Mouse (Mus musculus) heart, postnatal 4 days (tissue): ENCODE results near the gene Cfap298. TPM values are rescaled to one million over a fixed set of nuclear protein-coding genes. Genes with fewer than 3 reads are reported as not detected.
A peak's percentile ranks its signal among the peaks of the same experiment; 100 is the strongest.

Experiments used
- DNase-seq: peaks from one replicate; pipeline ENCODE4 v3.0.0; 2021
- microRNA-seq, 2 experiments: library from miRNA; unstranded; fragments of <30 nt; microRNA quantifications; one replicate each; pipeline ENCODE4 v1.2.0; 2021 to 2022
- total RNA-seq, 2 experiments: library from RNA; stranded (reverse); gene quantifications; 2 replicates each; pipeline ENCODE4 v1.2.3; 2021

Cfap298 gene
- total RNA-seq, 2 experiments from 2014 or later: 26.2 to 32.8 TPM

- peak; percentile 25 for DNase-seq
These were observed 23.9 kb downstream of the Cfap298 start for GRCm38 (mm10) chr16:90910855-90911533.

DNA sequence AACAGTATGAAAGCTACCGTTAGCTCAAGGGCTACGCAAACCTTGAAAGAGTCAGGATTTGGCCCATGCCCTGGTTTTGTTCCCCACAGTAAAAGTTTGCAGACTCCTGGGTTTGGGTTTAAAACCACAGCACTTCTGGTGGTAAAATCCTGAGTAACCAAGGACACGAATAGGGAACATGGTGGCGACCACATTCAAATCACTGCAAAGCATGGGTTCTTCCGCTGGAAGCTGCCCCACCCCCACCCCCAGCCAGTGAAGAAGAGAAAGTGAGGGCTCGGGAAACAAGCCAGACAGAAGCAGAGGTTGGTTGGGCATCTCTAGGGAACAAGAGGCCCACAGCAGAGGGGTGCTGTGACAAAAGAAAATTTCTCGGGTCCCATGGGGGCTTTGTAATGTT is 27.7 kb downstream of the Cfap298 start:
- no peak for DNase-seq

DNA sequence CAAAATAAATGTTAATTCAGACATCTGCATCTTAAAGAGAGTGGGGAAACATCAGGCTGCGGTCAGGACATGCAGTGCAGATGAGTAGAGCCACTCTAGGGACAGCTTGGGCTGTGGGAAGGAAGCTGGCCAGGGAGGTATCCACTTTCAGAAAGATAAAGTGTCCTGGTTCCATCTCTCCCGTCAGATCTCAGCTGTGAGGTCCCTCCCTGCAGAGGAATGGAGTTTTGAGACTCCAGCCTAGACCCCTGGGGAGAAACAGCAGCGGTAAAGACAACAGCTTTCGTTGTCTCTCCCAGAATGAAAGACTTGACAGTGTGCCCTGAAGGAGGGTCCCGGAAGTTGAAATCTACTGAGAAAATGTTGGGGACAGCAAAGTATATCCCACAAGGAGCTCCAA is 31.6 kb downstream of the Cfap298 start:
- DNase-seq: no peak

DNA sequence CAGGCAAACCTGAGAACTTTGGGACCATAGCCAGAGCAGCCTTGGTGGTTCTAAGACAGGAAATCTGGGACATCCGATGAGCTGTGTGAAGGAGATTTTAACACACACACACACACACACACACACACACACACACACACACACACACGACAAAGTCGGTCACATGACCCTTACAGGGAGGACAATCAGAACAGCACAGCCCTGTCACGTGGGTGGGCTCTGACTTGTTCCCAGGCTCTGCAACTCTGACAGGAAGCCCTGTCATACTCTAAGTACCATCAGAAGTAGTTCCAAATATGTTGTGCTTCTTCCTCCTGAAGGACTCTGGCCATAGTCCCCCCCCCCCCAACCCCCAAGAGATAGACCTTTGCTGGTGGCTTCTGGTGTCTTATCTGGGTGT is 33.5 kb downstream of the Cfap298 start:
- peak; percentile 28 for DNase-seq

- DNase-seq: peak; percentile 57
These were observed 35.4 kb downstream of the Cfap298 start for GRCm38 (mm10) chr16:90899498-90899897.

GRCm38 (mm10) chr16:90897651-90898050 is 37.3 kb downstream of the Cfap298 start:
- peak; percentile 81 for DNase-seq

- DNase-seq: no peak
These were observed 41.1 kb downstream of the Cfap298 start for GRCm38 (mm10) chr16:90893792-90894191.

DNA sequence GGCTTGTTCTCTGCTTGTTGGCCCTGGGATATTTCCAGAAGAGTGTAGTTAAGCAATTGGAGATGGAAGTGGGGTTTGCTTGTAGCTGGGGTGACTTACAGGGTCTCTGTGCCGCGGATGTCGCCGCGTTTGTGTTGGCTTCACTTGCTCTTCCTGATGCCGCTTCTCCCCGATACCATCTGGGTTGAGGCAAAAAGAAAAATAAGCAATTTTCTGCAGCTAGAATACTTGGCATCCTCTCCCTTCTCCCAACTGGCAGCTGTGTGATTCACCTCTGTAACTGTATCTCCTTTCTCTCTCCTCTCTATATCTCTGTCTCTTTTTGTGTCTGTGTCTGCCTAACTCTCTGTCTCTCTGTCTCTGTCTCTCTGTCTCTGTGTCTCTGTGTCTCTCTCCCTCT is 41.9 kb downstream of the Cfap298 start:
- no peak for DNase-seq

DNA sequence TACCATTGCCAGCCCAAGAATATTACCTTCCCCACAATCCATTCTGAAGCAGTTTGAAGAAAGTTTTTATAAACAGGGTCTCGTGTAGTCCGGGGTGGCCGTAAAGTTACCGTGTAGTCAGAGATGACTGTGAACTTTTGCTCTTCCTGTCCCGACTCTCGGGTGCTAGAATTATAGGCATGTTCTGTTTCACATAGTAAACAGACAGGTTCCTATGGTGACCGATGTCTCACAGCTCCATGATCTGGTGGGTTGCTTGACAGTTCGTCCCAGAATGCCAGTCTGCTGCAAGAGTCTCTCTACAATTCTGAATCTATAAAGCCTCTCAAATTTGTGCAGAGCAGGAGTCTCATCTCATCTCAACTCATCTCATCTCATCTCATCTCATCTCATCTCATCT is 42.8 kb downstream of the Cfap298 start:
- DNase-seq: peak; percentile 20

- DNase-seq: peak; percentile 41
These were observed 43.3 kb downstream of the Cfap298 start for GRCm38 (mm10) chr16:90891601-90892000.

DNA sequence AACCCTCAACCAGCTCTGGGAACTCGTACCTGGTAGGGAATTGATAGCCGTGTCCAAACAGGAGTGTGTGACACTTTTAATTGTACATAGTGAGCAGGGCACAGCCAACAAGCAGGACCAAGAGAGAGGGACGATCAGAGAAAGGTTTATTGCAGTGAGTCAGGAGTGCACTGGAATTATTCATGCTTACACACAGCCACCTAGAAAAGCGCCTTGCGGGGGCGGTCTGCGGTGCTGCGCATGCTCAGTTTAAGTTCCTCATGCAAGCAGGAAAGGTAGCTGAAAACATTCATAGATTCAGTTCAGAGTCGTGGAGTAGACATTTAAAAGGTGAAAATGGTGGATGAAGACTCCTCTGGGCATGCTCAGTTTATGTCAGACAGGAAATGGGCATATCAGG is 44.2 kb downstream of the Cfap298 start:
- no peak for DNase-seq

DNA sequence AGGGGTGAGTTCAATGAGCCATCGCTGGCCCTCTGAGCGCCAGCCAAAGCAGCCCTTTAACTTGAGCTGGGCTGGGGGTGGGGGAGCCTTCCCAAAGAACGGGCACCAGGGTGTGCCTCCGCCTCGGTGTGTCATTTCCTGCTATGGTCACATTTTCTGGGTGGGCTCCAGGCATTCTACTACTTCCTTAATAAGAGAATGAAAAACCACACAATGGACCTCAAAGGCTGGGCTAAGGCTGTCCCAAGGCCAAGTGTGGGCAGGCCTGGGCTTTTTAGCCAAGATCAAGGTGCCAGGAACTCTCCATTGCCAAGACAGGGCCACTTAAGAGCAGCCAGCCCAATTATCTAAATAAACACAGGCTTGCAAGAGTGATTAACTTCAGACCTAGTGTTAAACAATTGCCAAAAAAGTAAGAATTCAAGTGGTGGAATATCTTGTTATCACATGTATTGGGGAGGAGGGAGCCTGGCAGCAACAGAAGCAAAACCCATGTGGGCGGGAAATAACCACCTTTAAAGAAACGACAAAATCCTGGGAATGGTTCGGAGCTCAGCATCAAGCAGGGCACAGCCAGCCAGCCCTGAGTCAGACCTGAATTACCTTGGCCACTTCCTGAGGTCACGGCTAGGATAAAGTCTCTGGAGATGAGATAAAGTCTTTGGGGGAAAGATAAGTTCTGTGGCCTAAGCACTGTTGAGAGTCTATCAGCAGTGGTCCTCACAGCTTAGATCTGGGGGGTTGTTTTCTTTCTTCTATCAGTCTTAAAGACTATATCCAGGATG is 48.9 kb downstream of the Cfap298 start:
- peak; percentile 53 for DNase-seq

DNA sequence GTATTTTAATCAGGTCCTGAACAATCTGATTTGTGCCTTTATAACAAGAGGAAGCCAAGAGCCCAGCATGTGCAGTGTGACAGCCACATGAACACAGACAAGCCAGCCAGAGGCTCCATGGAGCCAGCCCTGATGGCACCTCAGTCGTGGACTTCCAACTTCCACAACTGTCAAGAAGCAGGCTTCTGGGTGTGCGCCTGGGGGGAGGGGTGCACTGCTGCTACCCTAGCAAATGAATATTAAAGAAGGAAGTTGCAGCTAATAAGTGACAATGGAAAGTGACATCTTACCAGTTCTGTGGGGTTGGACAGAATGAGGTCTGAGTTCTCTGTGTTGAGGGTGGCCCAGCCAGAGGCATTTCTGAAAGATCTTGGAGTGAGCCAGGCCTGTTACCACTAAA is 49.6 kb downstream of the Cfap298 start:
- DNase-seq: no peak

DNA sequence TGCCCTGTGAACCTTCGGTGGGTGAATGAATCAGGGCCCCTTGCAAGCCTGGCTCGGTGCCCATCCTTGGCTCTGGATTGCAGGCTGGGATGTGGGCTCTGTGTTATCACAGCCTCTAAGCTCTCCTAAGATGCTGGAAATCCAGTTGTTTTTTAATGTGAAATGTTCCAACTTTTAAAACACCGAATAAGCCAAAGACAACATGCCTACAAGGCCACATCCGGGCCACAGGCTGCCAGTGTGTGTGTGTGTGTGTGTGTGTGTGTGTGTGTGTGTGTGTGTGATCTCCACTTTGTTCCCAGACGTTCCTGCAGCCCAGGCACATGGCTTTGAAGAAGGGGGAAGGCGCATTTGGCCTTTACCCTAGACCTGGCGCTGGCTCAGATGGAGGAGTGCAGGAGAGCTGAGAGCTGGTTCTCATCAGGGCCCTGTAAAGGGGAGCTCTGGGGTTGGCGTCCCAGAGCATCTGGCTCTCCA is 52.4 kb downstream of the Cfap298 start:
- peak; percentile 62 for DNase-seq

DNA sequence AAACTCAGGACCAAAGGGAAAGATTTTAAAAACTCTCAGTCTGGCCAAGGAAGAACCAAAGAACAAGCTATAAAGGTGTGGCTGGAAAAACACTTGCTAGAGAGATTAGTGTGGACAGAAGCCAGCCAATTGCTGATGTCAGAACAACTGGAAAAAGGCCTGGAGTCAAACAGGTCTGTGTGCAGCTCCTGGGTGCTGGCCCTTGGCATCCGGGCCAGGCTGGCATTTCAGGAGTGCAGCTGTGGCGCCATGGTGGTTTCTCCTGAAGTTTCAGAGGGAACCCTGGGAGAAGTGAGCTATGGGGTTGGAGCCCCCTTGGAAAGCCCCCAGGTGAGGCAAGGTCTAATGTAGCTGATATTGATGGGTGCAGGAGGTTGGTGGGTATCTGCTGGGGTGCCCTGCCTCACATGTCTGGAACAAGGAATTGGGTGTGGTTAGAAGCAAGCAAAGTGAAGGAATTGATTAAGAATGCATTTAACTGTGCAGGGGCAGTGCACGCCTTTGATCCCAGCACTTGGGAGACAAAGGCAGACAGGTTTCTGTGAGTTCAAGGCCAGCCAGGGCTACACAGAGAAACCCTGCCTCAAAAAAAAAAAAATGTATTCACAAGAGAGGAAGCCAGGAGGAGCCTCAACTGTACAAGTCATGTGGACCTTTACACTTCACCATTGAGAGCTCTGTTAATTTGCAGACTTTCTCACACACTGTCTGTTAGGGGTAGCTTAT is 56.6 kb downstream of the Cfap298 start:
- no peak for DNase-seq

Small RNAs within 50 kb of the gene (microRNA-seq; reads per million reads assigned to microRNA genes)
- gene Gm22933: 0 reads per million in 2 experiments

Other genes starting within 250 kb of the Cfap298 start
- gene Mis18a, start 207.7 kb downstream of the Cfap298 start, total RNA-seq: 10 to 100 TPM in 1 of 2 experiments, 1 to 10 TPM in 1; 9.5 to 11.6 TPM
- gene Mrap, start 196.9 kb downstream of the Cfap298 start, total RNA-seq: 10 to 100 TPM; 24.0 to 25.1 TPM
- 10 to 100 TPM; 13.3 to 14.5 TPM for gene Urb1, start 124.7 kb downstream of the Cfap298 start, total RNA-seq
- 1 to 10 TPM; 1.5 to 2.4 TPM for gene Eva1c, start 108.4 kb downstream of the Cfap298 start, total RNA-seq
- 10 to 100 TPM; 29.2 to 32.6 TPM for gene Synj1, start 76.2 kb upstream of the Cfap298 start, total RNA-seq
- gene Paxbp1, start 109.4 kb upstream of the Cfap298 start, total RNA-seq: 10 to 100 TPM; 31.9 to 36.7 TPM
- gene 4932438H23Rik, start 160.0 kb upstream of the Cfap298 start, total RNA-seq: under 1 TPM in 1 of 2 experiments, not detected in 1; 0.23 TPM